Mouse (Mus musculus) right cerebral cortex, postnatal 14 days (tissue): Measurements from ENCODE around the gene Arhgap45.

Experiments used
- DNase-seq: peaks from one replicate; pipeline ENCODE4 v3.0.0; 2022

Arhgap45 gene

GRCm38 (mm10) chr10:80017361-80017760 lies 908 bp downstream of the Arhgap45 start:
- DNase-seq = no peak

GRCm38 (mm10) chr10:80017771-80018170 lies 1.3 kb downstream of the Arhgap45 start:
- DNase-seq = no peak

GRCm38 (mm10) chr10:80018739-80019297 lies 2.4 kb downstream of the Arhgap45 start:
- no peak for DNase-seq

GRCm38 (mm10) chr10:80019471-80020131 lies 3.1 kb downstream of the Arhgap45 start:
- DNase-seq = no peak

GRCm38 (mm10) chr10:80020191-80020590 lies 3.7 kb downstream of the Arhgap45 start:
- DNase-seq = no peak

- DNase-seq = no peak
Observed at GRCm38 (mm10) chr10:80020603-80021319, 4.3 kb downstream of the Arhgap45 start.

GRCm38 (mm10) chr10:80021320-80021641 lies 4.8 kb downstream of the Arhgap45 start:
- no peak for DNase-seq

- DNase-seq = no peak
Observed at GRCm38 (mm10) chr10:80022164-80022563, 5.7 kb downstream of the Arhgap45 start.

GRCm38 (mm10) chr10:80022806-80023205 lies 6.4 kb downstream of the Arhgap45 start:
- no peak for DNase-seq

GRCm38 (mm10) chr10:80023758-80024157 lies 7.3 kb downstream of the Arhgap45 start:
- DNase-seq = no peak

GRCm38 (mm10) chr10:80024229-80025043 lies 8.0 kb downstream of the Arhgap45 start:
- no peak for DNase-seq

- DNase-seq = no peak
Observed at GRCm38 (mm10) chr10:80025044-80025347, 8.5 kb downstream of the Arhgap45 start.

GRCm38 (mm10) chr10:80025463-80025862 lies 9.0 kb downstream of the Arhgap45 start:
- DNase-seq = no peak

- DNase-seq = no peak
Observed at GRCm38 (mm10) chr10:80025889-80026288, 9.4 kb downstream of the Arhgap45 start.

GRCm38 (mm10) chr10:80027681-80028520 lies 11.4 kb downstream of the Arhgap45 start:
- no peak for DNase-seq

GRCm38 (mm10) chr10:80028521-80028846 lies 12.0 kb downstream of the Arhgap45 start:
- no peak for DNase-seq

- no peak for DNase-seq
Observed at GRCm38 (mm10) chr10:80030191-80030590, 13.7 kb downstream of the Arhgap45 start.

GRCm38 (mm10) chr10:80030736-80031135 lies 14.3 kb downstream of the Arhgap45 start:
- no peak for DNase-seq

GRCm38 (mm10) chr10:80032799-80033480 lies 16.5 kb downstream of the Arhgap45 start:
- no peak for DNase-seq

- no peak for DNase-seq
Observed at GRCm38 (mm10) chr10:80033511-80034391, 17.3 kb downstream of the Arhgap45 start.

- DNase-seq = no peak
Observed at GRCm38 (mm10) chr10:80035148-80035547, 18.7 kb downstream of the Arhgap45 start.
